In genomic region chr19:47402544-47402943, GRCm38 (mm10) we compare ENCODE assay signal across 9 mouse cellular contexts.
DNase-seq lines count a peak whose midpoint lies in the region; ATAC-seq lines count a peak whose summit lies in the region.
"Had no signal": no experiment of that assay in that cellular context is flagged by ENCODE, and none has a peak within 500 bp of the region (broad histone marks: within the 10 kb centered on the region; RNA-seq: fewer than 3 reads in every experiment).

No protein-coding gene starts in this region.

- H3K4me3 ChIP-seq in kidney, embryonic 14.5 days (ENCODE audit: low read length): no peak overlapping the region
- no peak overlapping the region for H3K4me3 ChIP-seq in heart, embryonic 14.5 days (ENCODE audit: control insufficient read depth in 1 of 2, insufficient read depth in 1 of 2, low read depth in 1 of 2, low read length in 2 of 2)
- peak overlapping the region; percentile 17 for H3K4me3 ChIP-seq in liver, embryonic 15.5 days (replicated peaks)

- peak overlapping the region; percentile 42; the same call in 1 of the 2 replicates for H3K27ac ChIP-seq in kidney, embryonic 14.5 days (ENCODE audit: low read depth, low read length)
- peak overlapping the region; percentile 81 to 82 for H3K27ac ChIP-seq in heart, embryonic 14.5 days (replicated peaks in 1 of 2; ENCODE audit: control insufficient read depth in 1 of 2, insufficient read depth in 1 of 2, low read depth in 2 of 2, low read length in 2 of 2)
- H3K27ac ChIP-seq in liver, embryonic 15.5 days (replicated peaks): peak overlapping the region; percentile 98

- no peak for DNase-seq in kidney, postnatal 10 days
- DNase-seq in c-Kit-positive CD71-positive TER-119-negative erythroid progenitor cells, embryonic 14.5 days (ENCODE audit: low read depth): peak; percentile 35
- no peak for DNase-seq in layer of hippocampus, adult 8-10 months (ENCODE audit: low spot score in 2 of 2)
- DNase-seq in thymus, postnatal 36 days: no peak
- DNase-seq: adrenal gland, adult 8-10 months had no signal

- H3K4me1 ChIP-seq in kidney, embryonic 14.5 days (ENCODE audit: control insufficient read depth, insufficient read depth, low read length): peaks cover 36% of the 10 kb centered on the region
- H3K4me1 ChIP-seq in heart, embryonic 14.5 days (ENCODE audit: control insufficient read depth in 2 of 2, insufficient read depth in 2 of 2, low read length in 2 of 2): peaks cover 31 to 40% of the 10 kb centered on the region in 2 experiments
- H3K4me1 ChIP-seq in liver, embryonic 15.5 days (replicated peaks): peaks cover 80% of the 10 kb centered on the region

- WGBS in kidney, embryonic 14.5 days: 67% methylated on average over 4 of the region's 4 CpGs
- WGBS in heart, embryonic 14.5 days: 51% methylated on average over 4 of the region's 4 CpGs
- WGBS in liver, embryonic 15.5 days (ENCODE audit: insufficient replicate concordance): 30% methylated on average over 4 of the region's 4 CpGs

- H3K27me3 ChIP-seq in kidney, embryonic 14.5 days (ENCODE audit: control insufficient read depth, insufficient read depth, low read length): no peaks in the 10 kb centered on the region
- no peaks in the 10 kb centered on the region for H3K27me3 ChIP-seq in heart, embryonic 14.5 days (ENCODE audit: control insufficient read depth, insufficient read depth, low read length)
- H3K27me3 ChIP-seq in liver, embryonic 15.5 days: no peaks in the 10 kb centered on the region

- H3K9me3 ChIP-seq in kidney, embryonic 14.5 days (ENCODE audit: control insufficient read depth, low read length): no peaks in the 10 kb centered on the region
- H3K9me3 ChIP-seq in heart, embryonic 14.5 days (ENCODE audit: control insufficient read depth, low read length): no peaks in the 10 kb centered on the region
- H3K9me3 ChIP-seq in liver, embryonic 15.5 days (replicated peaks): no peaks in the 10 kb centered on the region

- ATAC-seq in kidney, embryonic 14.5 days (ENCODE audit: low FRiP score, low TSS enrichment): no peak
- ATAC-seq in heart, embryonic 14.5 days (ENCODE audit: insufficient number of reproducible peaks, insufficient read depth, low FRiP score, low read depth): no peak
- peak; percentile 67 for ATAC-seq in liver, embryonic 15.5 days (ENCODE audit: insufficient read depth)
- ATAC-seq in megakaryocyte, adult 5-6 weeks (ENCODE audit: poor library complexity, severe bottlenecking): no peak

- no peak overlapping the region for H3K4me2 ChIP-seq in kidney, embryonic 14.5 days (replicated peaks; ENCODE audit: low read depth, low read length)
- no peak overlapping the region; the same call in 1 of the 2 replicates for H3K4me2 ChIP-seq in heart, embryonic 14.5 days (ENCODE audit: low read length)
- H3K4me2 ChIP-seq in liver, embryonic 15.5 days: peak overlapping the region; percentile 66

- no peak overlapping the region for H3K9ac ChIP-seq in kidney, embryonic 14.5 days (ENCODE audit: low read depth, low read length)
- H3K9ac ChIP-seq in heart, embryonic 14.5 days (ENCODE audit: low read length): no peak overlapping the region
- H3K9ac ChIP-seq in liver, embryonic 15.5 days: peak overlapping the region; percentile 56

- no peaks in the 10 kb centered on the region for H3K36me3 ChIP-seq in kidney, embryonic 14.5 days (ENCODE audit: control insufficient read depth, insufficient read depth, low read length)
- peaks cover 3% of the 10 kb centered on the region for H3K36me3 ChIP-seq in heart, embryonic 14.5 days (ENCODE audit: control insufficient read depth, insufficient read depth, low read length)
- H3K36me3 ChIP-seq in liver, embryonic 15.5 days (replicated peaks): no peaks in the 10 kb centered on the region

Comparison
In these comparisons a context has a peak if more than half of its experiments do, and no peak if none do; other contexts are left out.
1. H3K27ac ChIP-seq: peak in every context shown above with its lines; median percentile 98 in liver, embryonic 15.5 days; 82 in heart, embryonic 14.5 days; 42 in kidney, embryonic 14.5 days.